Mouse (Mus musculus) splenic B cell, adult 2 months (primary cell): ENCODE results near the gene Flnb.
A peak's percentile ranks its signal among the peaks of the same experiment; 100 is the strongest.

Source experiments
- DNase-seq: peaks from one replicate; pipeline ENCODE4 v3.0.0-alpha.2; 2011; ENCODE audit warnings: low read depth, low spot score
- H3K27me3 ChIP-seq: 2 replicates; pipeline ENCODE4 v1.6.1; 2012; ENCODE audit warnings: mild to moderate bottlenecking, low read length, moderate library complexity, mixed read lengths; ENCODE audit not compliant: control insufficient read depth, poor library complexity, insufficient read depth, severe bottlenecking
- H3K36me3 ChIP-seq: 2 replicates; pipeline ENCODE4 v1.6.1; 2012; ENCODE audit warnings: mild to moderate bottlenecking, low read length, moderate library complexity, mixed read lengths; ENCODE audit not compliant: control insufficient read depth, poor library complexity, insufficient read depth, severe bottlenecking

Flnb gene

DNA sequence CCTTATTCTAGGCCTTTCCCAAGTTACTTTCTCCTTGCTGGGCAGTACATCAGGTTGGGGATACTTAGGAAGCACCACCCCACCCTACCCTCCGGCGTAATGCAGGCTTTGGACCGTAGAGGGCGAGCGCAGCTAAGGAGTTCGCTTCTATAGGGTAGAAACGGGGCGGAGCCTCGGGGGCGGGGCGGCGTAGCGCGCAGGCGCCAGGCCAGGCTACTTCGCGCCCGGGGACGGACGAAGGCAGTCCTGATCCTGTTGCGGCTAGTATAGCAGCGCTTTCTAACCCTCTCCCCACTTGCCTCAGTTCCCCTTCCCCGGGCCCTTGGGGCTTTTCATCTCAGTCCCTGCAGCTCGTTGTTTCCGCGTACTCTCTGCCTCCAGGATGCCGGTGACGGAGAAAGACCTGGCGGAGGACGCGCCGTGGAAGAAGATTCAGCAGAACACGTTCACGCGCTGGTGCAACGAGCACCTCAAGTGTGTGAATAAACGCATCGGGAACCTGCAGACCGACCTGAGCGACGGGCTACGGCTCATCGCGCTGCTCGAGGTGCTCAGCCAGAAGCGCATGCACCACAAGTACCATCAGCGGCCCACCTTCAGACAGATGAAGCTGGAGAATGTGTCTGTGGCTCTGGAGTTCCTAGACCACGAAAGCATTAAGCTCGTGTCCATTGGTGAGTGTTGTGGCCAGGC lies at the start of gene Flnb:
Gene Flnb (plus strand): TSS at position 188 of the 693 bp plus-strand sequence.
- Histone ChIP-seq H3K27me3 (no peaks in the 10 kb centered on the region), H3K36me3 (no peaks in the 10 kb centered on the region)
- DNase-seq: peak; percentile 95

DNA sequence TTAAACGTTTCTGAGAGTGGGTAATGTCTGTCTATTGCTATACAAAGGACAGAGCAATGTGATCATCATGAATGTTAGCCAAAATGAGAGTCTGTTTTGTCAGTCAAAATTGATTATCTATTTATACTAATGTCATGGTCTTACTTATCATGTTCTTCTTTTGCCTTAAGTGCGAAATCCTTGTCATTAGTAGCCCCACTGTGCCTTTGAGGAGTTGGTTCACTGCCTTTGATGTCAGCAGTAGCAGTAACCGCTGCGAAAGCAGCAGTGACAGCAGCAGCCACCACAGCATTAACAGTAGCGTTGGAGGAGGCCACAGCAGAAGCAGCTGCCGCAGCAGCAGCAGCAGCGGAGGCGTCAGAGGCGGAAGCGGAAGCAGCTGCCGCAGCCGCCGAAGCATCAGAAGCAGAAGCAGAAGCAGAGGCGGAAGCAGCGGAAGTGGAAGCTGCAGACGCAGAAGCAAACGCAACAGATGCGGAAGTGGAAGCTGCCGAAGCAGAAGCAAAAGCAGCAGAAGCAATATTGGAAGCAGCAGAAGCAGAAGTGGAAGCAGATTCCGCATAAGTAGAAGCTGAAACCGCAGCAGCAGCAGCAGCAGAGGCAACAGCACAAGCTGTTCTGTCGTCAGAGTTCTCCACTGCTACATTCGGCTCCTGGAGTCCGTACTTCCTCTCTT lies 43.9 kb upstream of the Flnb start:
- Histone ChIP-seq H3K36me3 (no peaks in the 10 kb centered on the region), H3K27me3 (no peaks in the 10 kb centered on the region)
- peak; percentile 97 for DNase-seq

DNA sequence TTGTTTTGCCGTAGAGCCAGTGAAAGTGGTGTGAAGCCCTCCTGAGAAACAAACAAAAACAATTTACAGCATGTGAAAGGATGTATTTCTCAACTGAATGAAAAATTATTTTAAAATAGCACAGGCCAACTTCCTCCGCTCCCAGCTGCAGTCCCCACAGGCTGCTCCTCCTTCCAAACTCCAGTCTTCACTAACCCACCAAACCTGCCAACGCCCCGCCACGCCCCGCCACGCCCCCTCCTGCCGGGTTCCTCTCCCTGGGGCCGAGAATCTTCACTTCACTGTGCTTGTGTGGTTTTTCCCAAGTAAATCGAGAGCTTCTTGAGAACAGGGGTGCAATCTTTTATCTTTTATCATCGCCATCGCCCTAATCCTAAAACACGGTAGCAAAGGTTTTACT lies 31.7 kb upstream of the Flnb start:
- H3K36me3 ChIP-seq: no peaks in the 10 kb centered on the region
- no peak for DNase-seq

DNA sequence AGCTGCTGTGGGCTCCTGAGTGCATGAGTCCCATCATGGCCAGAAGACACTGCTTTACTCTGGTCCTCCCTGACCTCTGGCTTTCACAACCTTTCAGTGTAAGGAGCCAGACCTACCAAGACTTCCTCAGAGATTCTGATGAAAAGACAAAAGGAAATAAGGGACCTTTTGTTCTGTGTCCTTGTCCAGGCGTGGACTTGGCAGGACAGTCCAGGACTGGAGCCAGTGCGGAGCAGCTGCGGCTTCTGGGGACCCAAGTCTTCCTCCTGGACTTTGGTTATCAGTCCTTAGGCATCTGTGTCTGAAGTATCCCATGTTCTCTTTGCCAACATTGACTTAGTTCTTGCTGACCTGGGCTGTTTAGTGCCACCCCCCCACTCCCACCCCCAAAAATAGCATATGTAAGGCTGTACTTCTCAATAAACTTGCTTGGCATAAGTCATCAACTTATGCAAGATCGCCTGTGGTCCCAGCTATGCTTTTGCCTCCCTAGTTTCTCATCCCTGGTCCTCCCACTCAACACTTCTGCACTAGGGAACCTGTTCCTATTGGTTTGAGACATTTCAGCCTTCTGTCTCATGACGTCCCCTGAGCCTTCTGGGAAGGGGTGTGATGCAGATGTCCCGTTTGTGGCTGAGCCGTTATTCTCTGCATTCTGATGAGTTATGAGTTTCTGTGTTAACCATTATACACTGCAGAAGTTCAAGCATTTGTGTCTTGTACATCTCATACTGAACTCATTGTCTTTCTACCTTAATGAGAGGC lies 28.3 kb upstream of the Flnb start:
- no peak for DNase-seq
- Histone ChIP-seq H3K27me3 (no peaks in the 10 kb centered on the region), H3K36me3 (no peaks in the 10 kb centered on the region)

More for the DNA sequence above, 31.7 kb upstream of the Flnb start:
- H3K27me3 ChIP-seq: no peaks in the 10 kb centered on the region

DNA sequence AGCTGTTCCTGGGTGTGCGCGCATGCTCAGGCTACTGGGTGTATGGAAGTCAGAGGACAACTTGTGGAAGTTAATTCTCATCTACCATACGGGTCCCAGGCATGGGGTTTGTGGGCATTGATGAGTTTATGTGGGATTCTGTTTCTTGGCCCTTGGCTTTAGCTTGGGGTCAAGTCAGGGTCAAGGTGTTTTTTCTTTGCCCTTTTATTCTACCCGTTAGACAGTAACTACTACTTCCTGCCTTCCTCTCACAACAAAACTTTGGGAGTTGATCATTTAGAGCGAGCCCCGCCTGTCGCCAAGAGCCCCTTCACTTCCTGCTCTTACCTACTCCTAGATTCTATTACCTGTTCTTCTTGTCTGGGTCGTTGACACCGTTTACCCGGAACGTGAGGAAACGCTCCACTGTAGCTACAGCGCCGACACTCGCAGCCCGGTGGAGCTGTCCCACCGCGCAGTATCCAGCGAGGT lies 26.7 kb upstream of the Flnb start:
- no peak for DNase-seq
- Histone ChIP-seq H3K36me3 (no peaks in the 10 kb centered on the region), H3K27me3 (no peaks in the 10 kb centered on the region)

DNA sequence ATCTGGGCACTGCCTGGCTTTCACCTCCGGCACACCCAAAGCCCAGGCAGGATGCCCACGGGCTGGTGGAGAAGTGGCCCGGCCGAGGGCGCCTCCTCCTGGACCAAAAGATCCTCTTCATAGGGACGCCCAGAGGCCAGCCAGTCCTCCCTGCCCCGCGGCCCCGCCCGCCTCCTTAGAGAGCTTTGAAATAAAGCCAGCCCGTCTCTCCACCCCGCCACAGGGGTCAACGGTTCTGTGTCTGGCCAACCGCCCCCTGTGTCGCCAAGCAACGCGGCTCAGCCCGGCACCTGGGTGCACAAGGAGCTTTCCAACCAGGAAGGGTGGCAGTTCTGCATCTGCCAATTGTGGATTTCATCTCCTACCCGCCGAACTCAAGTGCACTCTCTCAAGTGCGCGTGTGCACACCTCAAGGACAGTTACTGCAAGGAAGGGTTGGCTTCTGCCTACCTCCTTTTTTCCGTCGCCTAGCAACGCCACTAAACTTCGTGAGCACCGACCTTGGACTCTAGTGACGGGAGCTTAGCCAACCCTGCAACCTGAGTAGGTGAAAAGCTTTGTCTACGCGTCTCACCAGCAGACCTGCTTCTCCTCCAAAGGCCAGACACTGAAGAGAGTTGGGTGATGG lies 26.1 kb upstream of the Flnb start, which contains the start of gene Gm26661:
Gene Gm26661 (plus strand): TSS at position 56 of the 628 bp plus-strand sequence.
- no peaks in the 10 kb centered on the region for H3K27me3 ChIP-seq
- H3K36me3 ChIP-seq: no peaks in the 10 kb centered on the region
- DNase-seq: peak; percentile 63

DNA sequence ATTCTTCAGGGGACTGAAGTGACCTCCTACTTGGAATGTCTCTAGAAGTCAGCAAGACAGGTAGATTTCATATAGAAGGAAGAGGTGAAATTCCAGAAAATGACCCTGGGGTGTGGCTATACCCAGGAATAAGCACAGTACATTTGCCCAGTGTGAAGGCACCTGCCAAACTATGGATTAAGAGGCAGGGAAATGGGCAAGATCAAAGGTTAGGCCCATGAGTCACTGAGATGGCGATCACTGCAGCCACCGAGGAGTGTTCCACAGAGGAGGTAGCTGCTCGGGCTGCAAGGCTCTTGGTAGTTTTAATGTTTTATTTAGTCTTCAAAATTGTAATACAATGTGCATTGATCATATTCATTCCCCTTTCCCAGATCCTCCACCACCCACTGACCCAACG lies 21.8 kb upstream of the Flnb start:
- Histone ChIP-seq H3K27me3 (no peaks in the 10 kb centered on the region), H3K36me3 (no peaks in the 10 kb centered on the region)
- DNase-seq: no peak

DNA sequence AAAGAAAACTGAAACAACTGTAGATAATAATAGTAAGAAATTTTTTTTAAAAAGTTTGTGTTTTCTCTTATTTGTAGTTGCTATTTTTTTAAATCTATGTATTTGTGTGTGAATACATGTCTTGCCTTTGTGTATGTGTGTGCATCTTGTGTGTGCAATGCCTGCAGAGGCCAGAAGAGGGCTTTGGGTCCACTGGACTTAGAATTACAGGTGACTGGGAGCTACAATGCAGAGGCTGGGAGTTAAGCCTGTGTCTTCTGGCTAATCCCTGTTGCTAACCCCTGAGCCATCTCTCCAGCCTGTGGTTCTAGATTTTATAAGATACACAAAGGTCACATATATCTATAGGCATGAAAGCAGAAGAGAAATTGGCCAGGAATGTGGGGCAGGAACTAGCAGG lies 17.1 kb upstream of the Flnb start:
- Histone ChIP-seq H3K36me3 (no peaks in the 10 kb centered on the region), H3K27me3 (no peaks in the 10 kb centered on the region)
- DNase-seq: no peak

DNA sequence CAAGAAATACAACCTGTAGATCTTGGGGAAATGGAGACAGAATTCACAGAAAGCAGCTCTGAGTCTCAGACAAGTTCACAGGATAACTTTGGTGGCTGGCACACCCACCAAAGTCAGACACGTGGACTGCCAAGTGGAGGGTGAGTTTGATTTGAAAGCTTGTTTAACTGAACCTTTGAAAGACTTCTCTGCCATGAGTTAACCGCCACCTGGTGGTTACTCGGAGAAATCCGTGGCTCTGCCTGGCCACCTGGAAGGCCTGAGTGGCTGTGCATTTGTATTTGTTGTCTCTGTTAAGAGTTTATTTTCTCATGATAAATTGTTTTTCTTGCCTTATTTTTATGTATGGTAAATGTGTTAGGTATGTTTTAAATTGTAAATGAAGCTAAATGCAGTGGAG lies 15.9 kb upstream of the Flnb start:
- Histone ChIP-seq H3K36me3 (no peaks in the 10 kb centered on the region), H3K27me3 (no peaks in the 10 kb centered on the region)
- peak; percentile 63 for DNase-seq

DNA sequence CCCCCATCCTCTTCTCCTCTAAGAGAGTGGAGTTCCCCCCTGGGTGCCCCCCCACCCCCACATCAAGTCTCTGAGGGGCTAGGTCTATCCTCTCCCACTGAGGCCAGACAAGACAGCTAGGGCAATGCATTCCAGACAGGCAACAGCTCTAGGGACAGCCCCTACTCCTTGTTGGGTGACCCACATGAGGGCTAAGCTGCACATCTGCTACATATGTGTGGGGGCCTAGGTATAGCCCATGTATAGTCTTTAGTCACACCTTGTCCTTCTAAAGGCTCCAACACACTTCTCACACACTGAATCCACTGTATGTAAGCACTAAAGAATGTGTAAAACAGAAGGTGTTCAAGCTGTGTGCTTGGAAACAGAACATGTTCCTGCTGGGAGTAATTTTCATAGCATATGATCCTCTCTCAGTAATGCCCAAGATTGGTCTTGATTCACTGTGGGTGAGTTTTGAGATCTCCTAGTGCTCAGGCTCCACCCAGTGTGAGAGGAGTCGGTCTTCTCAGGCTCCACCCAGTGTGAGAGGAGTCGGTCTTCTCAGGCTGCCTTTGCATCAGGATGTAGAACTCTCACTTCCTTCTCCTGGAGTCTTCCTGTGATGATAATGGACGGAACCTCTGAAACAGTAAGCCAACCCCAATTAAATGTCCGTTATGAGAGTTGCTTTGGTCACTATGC lies 13.7 kb upstream of the Flnb start:
- H3K27me3 ChIP-seq: no peaks in the 10 kb centered on the region
- peak; percentile 24 for DNase-seq
- no peaks in the 10 kb centered on the region; the same call in 1 of the 2 replicates for H3K36me3 ChIP-seq

DNA sequence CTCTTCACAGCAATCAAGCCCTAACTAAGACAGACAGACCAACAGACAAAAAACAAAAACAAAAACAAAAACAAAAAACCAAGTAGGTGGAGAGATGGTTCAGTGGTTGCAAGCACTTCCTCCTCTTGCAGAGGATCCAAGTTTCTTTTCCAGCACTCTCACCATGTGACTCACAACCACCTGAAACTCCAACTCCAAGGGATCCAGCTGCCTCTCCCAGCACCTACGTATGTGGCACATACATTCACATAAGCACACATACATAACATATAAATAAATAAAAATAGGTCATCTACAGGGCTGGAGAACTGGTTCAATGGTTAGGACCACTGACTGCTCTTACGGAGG lies 13.2 kb upstream of the Flnb start:
- Histone ChIP-seq H3K36me3 (no peaks in the 10 kb centered on the region; the same call in 1 of the 2 replicates), H3K27me3 (no peaks in the 10 kb centered on the region)
- no peak for DNase-seq

DNA sequence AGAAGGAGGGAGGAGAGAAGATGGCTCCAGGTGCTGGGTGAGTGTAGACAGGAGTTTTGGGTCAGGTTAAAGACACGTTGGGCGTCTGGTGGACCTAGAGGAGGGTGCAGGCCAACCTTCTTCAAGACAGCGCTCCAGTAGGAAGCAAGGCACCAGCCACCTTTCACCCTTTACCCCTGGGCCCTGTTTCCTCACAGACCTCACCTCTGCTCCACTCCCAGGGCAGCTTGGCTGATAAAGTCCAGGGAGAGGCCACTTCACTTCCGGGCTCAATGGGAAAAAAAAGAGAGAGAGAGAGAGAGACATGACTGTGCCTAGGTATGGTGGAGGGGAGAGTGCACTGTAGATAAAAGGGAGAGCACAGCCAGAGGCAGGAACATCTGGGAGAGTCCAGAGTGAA lies 10.0 kb upstream of the Flnb start:
- DNase-seq: no peak
- Histone ChIP-seq H3K36me3 (no peaks in the 10 kb centered on the region; the same call in 1 of the 2 replicates), H3K27me3 (no peaks in the 10 kb centered on the region)

DNA sequence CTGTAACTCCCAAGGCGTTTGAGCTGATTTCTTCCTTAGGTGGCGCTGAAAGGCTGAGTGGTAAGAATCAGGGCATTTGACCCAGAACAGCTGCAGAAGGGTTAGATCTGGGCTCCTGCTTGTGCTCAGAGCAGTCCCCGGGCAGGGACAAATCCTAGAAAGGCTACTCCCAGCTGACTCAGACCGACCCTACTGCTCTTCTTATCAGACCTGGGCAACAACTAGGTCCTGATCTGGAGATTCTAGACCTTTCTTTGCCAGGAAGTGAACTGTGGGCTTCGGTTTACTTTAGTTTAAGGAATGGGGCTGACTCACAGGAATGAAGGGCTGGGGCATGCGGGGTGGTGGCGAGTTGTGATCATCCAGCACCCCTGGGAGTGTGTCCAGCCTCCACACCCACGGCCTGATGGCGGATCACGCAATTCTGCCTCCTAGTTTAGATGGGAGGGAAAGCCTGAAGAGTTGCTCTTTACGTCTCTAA lies 9.2 kb upstream of the Flnb start:
- no peak for DNase-seq
- H3K27me3 ChIP-seq: no peaks in the 10 kb centered on the region

More for the DNA sequence above, 9.2 kb upstream of the Flnb start:
- H3K36me3 ChIP-seq: no peaks in the 10 kb centered on the region; the same call in 1 of the 2 replicates
